Mouse (Mus musculus) hindlimb bud, embryonic 11.5 days (tissue): Measurements from ENCODE around the gene Tmem204.

Source experiments
- DNase-seq: peaks from one replicate; pipeline ENCODE4 v3.0.0-alpha.2; 2012; ENCODE audit warnings: low read depth, low spot score; ENCODE audit errors: extremely low spot score

The Tmem204 gene

DNA sequence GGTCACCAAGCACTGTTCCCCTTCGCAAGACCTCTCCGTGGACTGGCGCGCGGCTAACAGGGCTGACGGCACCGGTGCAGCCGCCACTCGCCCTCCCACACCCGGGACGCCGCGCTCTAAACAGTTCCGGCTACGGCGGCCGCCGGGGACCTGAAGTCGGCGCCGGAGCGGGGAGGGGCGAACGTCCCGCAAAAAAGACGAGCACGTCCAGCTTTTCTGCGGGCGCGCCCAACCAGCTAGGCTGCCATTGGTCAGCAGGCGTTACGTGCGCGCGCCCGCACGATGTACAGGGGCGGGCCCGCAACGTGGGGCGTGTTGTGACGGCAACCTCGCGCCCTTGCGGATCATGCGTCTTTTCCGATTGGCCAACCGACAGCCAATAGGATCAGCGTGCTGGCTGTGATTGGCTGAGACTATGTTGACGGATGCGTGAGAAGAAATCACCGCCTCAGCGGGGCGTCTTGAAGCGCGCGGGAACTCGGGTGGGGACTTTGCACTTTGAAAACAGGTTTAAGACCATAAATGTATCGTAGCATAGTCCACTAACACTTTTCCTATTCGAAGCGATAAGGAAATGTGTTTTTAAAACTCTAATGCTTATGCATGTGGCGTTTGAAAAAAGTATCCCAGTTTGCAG is 67.6 kb downstream of the Tmem204 start, which contains the start of the genes Cramp1l and Ift140:
Cramp1l (minus strand) TSS at position 134 of the 637 bp plus-strand sequence.
Ift140 (plus strand) TSS at position 431 of the 637 bp plus-strand sequence.
- DNase-seq: peak; percentile 92

DNA sequence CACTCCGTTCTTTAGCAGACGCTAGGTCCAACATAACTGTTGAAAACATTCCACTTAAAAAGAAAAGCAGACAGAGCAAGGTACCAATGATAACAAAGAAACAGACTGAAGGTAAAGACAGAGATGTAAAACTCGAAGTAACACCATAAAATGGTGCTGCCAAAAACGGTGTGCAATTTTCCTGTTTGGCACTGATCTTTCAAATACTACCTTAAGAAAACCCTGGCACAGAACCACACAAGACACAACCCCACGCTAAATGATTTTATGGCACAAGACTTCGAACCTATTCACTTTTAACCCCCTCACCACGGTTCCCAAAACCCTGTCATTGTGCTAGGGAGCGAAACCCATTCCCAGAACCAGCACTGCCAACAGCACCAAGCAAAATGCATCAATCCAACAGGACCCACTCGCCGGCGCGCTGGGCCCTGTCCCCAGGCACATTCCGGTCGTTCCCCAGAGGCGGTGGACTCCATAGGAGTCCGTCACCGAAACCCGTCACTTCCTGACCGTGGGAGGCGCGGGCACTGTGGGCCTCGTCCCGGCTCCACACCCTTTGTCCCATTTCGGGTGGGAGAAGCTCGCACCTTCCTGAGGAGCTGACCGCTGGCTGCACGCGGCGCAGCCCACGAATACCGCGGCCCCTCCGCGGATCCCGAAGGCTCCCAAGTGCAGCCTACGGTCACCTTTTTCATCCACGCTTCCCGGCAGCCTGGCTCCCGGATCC is 68.4 kb downstream of the Tmem204 start:
- DNase-seq: no peak

DNA sequence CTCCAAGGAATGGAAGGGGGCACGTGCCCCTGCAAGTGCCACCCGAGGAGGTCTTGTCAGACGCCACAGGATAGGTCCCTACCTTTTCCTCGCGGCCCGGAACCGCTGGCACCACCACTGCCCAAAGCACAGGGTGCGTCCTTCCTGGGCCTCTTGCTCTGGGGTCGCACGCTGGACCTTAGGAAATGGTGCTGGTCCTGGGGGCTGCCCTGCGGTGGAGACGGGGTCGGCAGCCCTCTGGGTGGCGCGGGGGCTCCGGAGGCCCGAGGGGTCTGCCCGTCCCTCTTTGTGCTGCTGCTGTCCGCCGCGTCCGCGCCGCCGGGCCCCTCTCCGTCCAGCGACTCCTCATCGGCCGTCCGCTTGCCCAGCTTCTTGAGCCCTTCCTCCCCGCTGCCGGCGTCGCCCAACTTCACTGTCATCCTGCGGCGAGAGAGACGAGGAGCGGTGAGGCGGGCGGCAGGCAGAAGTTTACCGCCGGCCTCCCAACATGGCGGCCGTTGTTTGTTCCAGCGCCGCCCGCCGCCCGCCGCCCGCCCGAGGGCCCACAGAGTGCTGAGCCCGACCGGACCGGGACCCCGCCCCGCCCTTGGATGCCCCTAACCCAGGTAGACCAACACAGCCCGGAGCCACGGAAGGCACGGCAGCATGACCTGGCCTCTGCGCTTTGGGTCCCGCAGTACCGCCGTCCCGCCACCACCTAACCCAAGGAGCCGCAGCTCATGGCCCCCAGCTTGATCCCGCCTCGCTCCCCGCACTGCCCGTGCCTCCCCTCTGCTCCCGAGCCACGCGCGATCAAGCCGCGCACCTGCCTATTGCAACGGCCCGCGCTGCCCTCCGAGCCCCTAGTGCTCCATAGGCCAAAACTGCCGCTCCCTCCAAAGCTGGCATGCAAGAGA is 69.5 kb downstream of the Tmem204 start:
- DNase-seq: no peak
